In the genomic region with DNA sequence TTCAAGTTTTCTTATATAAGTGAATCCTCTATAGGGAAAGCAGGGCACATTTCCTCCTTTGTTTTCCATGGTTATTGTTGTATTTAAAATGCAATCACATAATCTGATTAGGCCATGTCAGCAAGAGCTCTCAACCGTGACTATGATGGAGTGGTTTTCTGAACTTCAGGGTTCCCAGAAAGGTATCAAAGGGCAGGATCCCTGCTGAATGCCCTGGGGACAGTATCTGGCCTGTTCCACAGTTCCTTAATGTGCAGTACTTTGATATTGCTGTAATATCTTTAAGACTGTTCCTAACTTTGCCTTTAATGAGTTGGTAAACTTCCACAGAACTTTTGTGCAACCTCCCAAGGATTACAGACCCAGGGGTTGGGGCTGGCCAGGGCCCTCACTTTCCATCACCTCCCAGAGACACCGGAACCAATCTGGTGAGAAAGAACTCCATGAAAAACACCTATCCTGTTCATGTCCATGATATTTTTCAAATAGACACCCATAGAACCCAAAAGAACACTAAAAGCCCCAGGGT, we compare ENCODE assay signal across 19 mouse cellular contexts. TPM values are rescaled to one million over a fixed set of nuclear protein-coding genes. Genes with fewer than 3 reads are reported as not detected.
DNase-seq lines count a peak whose midpoint lies in the region; ATAC-seq and TF ChIP-seq lines count a peak whose summit lies in the region.
"Had no signal": no experiment of that assay in that cellular context is flagged by ENCODE, and none has a peak within 500 bp of the region (broad histone marks: within the 10 kb centered on the region; RNA-seq: fewer than 3 reads in every experiment).

No protein-coding gene starts in this region.

- WGBS in lung, embryonic 15.5 days = 63% methylated on average over 2 of the region's 2 CpGs
- WGBS in lung, adult 2 months = 76% methylated on average over 2 of the region's 2 CpGs
- 69% methylated on average over 2 of the region's 2 CpGs for WGBS in kidney, embryonic 14.5 days

- H3K4me1 ChIP-seq in lung, embryonic 15.5 days = no peaks in the 10 kb centered on the region
- H3K4me1 ChIP-seq in lung, adult 2 months (ENCODE audit: control insufficient read depth, insufficient read depth, low read length) = no peaks in the 10 kb centered on the region
- peaks cover 4% of the 10 kb centered on the region; the same call in 1 of the 2 replicates for H3K4me1 ChIP-seq in kidney, embryonic 14.5 days (ENCODE audit: control insufficient read depth, insufficient read depth, low read length)
- H3K4me1 ChIP-seq: hindbrain, embryonic 12.5 days; midbrain, embryonic 13.5 days had no signal

- peak; percentile 51 for DNase-seq in adrenal gland, postnatal 14 days
- no peak for DNase-seq in adrenal gland, adult 8-10 months
- DNase-seq in lung, adult 2 months = no peak
- peak; percentile 2 for DNase-seq in mesoderm, embryonic 11.5 days (ENCODE audit: low read depth, low spot score)
- DNase-seq in Muller cell, postnatal 12 days (ENCODE audit: inconsistent ontology term) = no peak
- DNase-seq in left cerebral cortex, postnatal 25 days (ENCODE audit: low spot score in 2 of 2) = no peak
- DNase-seq: adrenal gland, postnatal 25 days; cerebellum, postnatal 10 days; forebrain, postnatal 0 days; gastrocnemius, postnatal 10 days; liver had no signal

- H3K4me3 ChIP-seq in lung, embryonic 15.5 days = no peak overlapping the region
- H3K4me3 ChIP-seq in lung, adult 2 months (replicated peaks; ENCODE audit: extremely low read depth, low read depth, low read length) = no peak overlapping the region
- H3K4me3 ChIP-seq in kidney, embryonic 14.5 days (ENCODE audit: low read length) = no peak overlapping the region
- H3K4me3 ChIP-seq: erythroblast, embryonic 14.5 days; hindbrain, embryonic 12.5 days; midbrain, embryonic 13.5 days had no signal

- no peak for ATAC-seq in lung, embryonic 15.5 days (ENCODE audit: borderline replicate concordance, extremely low read depth, low FRiP score, low TSS enrichment)
- peak; percentile 62; the same call in 1 of the 2 replicates for ATAC-seq in kidney, embryonic 14.5 days (ENCODE audit: low FRiP score, low TSS enrichment)
- ATAC-seq: forebrain, postnatal 0 days; midbrain, embryonic 13.5 days had no signal

- intact Hi-C loops in left cerebral cortex, postnatal 25 days (cut with DNase I) = loop anchor here (5.0 kb wide), 1 partner anchor 84 kb away; no protein-coding TSS in a partner anchor

- no peak overlapping the region for H3K9ac ChIP-seq in lung, embryonic 15.5 days
- H3K9ac ChIP-seq in kidney, embryonic 14.5 days (ENCODE audit: low read depth, low read length) = no peak overlapping the region
- H3K9ac ChIP-seq: forebrain, postnatal 0 days; hindbrain, embryonic 12.5 days; midbrain, embryonic 13.5 days had no signal

- TF ChIP-seq POLR2A in lung, adult 2 months (IDR thresholded peaks at IDR 0.05; ENCODE audit: borderline replicate concordance, extremely low read depth, low read depth, low read length) = no peak

- H3K27me3 ChIP-seq in lung, embryonic 15.5 days = no peaks in the 10 kb centered on the region
- H3K27me3 ChIP-seq in kidney, embryonic 14.5 days (ENCODE audit: control insufficient read depth, insufficient read depth, low read length) = no peaks in the 10 kb centered on the region
- H3K27me3 ChIP-seq: hindbrain, embryonic 12.5 days; midbrain, embryonic 13.5 days had no signal

- no peaks in the 10 kb centered on the region for H3K36me3 ChIP-seq in lung, embryonic 15.5 days
- no peaks in the 10 kb centered on the region for H3K36me3 ChIP-seq in kidney, embryonic 14.5 days (ENCODE audit: control insufficient read depth, insufficient read depth, low read length)
- H3K36me3 ChIP-seq: hindbrain, embryonic 12.5 days; midbrain, embryonic 13.5 days had no signal

- 0 out of 2 replicates have a peak overlapping the region, but pooled peaks have one; percentile 11 for H3K27ac ChIP-seq in lung, embryonic 15.5 days
- H3K27ac ChIP-seq in kidney, embryonic 14.5 days (ENCODE audit: low read depth, low read length) = no peak overlapping the region; the same call in 1 of the 2 replicates
- H3K27ac ChIP-seq: hindbrain, embryonic 12.5 days; midbrain, embryonic 13.5 days had no signal

- TF ChIP-seq CTCF in lung, adult 2 months (IDR thresholded peaks at IDR 0.05; ENCODE audit: insufficient read depth, low read length) = no peak

- H3K9me3 ChIP-seq in lung, embryonic 15.5 days = no peaks in the 10 kb centered on the region
- no peaks in the 10 kb centered on the region for H3K9me3 ChIP-seq in kidney, embryonic 14.5 days (ENCODE audit: control insufficient read depth, low read length)
- H3K9me3 ChIP-seq: hindbrain, embryonic 12.5 days; midbrain, embryonic 13.5 days had no signal

- H3K4me2 ChIP-seq in lung, embryonic 15.5 days = no peak overlapping the region
- H3K4me2 ChIP-seq in kidney, embryonic 14.5 days (replicated peaks; ENCODE audit: low read depth, low read length) = no peak overlapping the region
- H3K4me2 ChIP-seq: hindbrain, embryonic 12.5 days; midbrain, embryonic 13.5 days had no signal

RNA-seq across cellular contexts. Expression of gene Car1, which starts 21.6 kb away (rescaled TPM):
- total RNA-seq in adrenal gland, postnatal 14 days (2021) = 1.9 and 2.7 TPM in 2 replicates
- total RNA-seq in adrenal gland, adult 8-10 months (2022) = under 1 TPM in 1 of 4 experiments, not detected in 3; 0.24 TPM
- 0.21 TPM in 1 of 2 replicates, not detected in the other for polyA plus RNA-seq in lung, embryonic 15.5 days (2015; fragmentation: Nextera tagmentation; extraction: Ambion mirVana)
- polyA plus RNA-seq in lung, adult 2 months (2012; rRNA removed) = 0.45 and 11.4 TPM in 2 replicates
- not detected in 2 replicates for polyA plus RNA-seq in kidney, embryonic 14.5 days (2014; fragmentation: Nextera tagmentation; extraction: Ambion mirVana)
- not detected for total RNA-seq in left cerebral cortex, postnatal 25 days (2021)
- total RNA-seq: adrenal gland, postnatal 25 days; layer of hippocampus, adult 8-10 months; left cerebral cortex, postnatal 10 days had no signal
- polyA plus RNA-seq: intestine, embryonic 14.5 days; midbrain, embryonic 13.5 days had no signal

Comparison
In these comparisons a context has a peak if more than half of its experiments do, and no peak if none do; other contexts are left out.
1. DNase-seq: peak in adrenal gland, postnatal 14 days (single experiment) and mesoderm, embryonic 11.5 days (single experiment); none in adrenal gland, adult 8-10 months (single experiment), lung, adult 2 months (single experiment), Muller cell, postnatal 12 days (single experiment) and left cerebral cortex, postnatal 25 days (0 of 2).